Mouse (Mus musculus): ENCODE measurements around the gene Clcn6.

DNA sequence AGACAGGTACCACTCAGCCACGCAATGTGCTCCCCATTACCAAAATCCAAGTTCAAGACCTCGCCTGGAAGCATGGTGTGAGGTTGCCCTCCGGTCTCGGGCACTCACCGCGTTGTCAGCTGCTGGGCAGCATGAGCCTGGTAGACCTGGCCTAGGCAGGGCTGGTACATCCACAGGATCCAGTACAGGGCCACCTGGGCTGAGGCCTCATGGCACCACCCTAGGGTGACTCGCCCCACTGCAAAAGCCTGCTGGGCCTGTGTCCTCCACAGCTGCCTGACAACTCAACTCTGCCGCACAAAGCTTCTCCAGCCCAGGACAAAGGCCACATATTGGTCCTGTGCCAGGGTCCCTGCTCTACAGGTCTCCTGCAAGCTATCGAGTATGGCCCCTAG is 22.5 kb upstream of the Clcn6 start:
- TF ChIP-seq GATA1 (IDR thresholded peaks at IDR 0.05; ENCODE audit: low read length): no peak
- TF ChIP-seq TAL1 (IDR thresholded peaks at IDR 0.05; ENCODE audit: low read length): no peak

Measured in erythroblast, embryonic 14.5 days (primary cell).